In the genomic region with DNA sequence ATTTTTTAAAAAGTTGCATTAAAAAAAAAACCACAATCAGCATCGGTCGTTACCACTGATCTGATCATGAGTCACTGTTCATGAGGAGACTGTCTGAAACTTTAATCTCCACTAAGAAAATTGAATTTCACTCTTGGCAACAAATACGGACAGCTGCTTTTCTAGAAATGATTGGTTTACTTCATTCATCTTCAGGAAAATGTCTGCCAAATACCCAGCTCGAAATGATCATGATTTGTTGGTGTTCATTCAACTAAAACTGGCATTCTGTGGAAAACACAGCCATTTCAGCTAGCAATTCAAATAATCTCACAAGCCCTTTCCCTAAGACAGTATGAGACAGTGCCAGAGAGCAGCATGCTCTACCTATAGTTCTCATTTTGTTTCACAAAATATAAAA, we compare ENCODE assay signal across 12 mouse cellular contexts.
"Had no signal": no experiment of that assay in that cellular context is flagged by ENCODE, and none has a peak within 500 bp of the region (broad histone marks: within the 10 kb centered on the region; RNA-seq: fewer than 3 reads in every experiment).

No protein-coding gene starts in this region.

- DNase-seq: kidney, adult 2 months; kidney, postnatal 36 days; liver; lung, adult 18-20 months; lung, postnatal 10 days; lung, postnatal 4 days; midbrain, embryonic 14.5 days; retina, postnatal 1 day; right cerebral cortex, postnatal 25 days; spleen, adult 18-20 months; thymus, adult 18-20 months; thymus, postnatal 36 days had no signal
